Mouse (Mus musculus) midbrain, embryonic 15.5 days (tissue): ENCODE measurements around the gene Wdr83. TPM values are rescaled to one million over a fixed set of nuclear protein-coding genes. Genes with fewer than 3 reads are reported as not detected.
A peak's percentile ranks its signal among the peaks of the same experiment; 100 is the strongest.
"Not testable (repeated sequence)": the region's sequence is repeated elsewhere in the genome, so short reads cannot be mapped to it uniquely, and the experiment has no call there.

ENCODE experiments used
- ATAC-seq: fragments of 200-750 bp; cut with Nextera tagmentation; replicated peaks from 2 replicates; pipeline ENCODE4 v1.8.0; 2017; ENCODE audit warnings: moderate TSS enrichment
- H3K27ac ChIP-seq: fragments of 300-500 bp; sonication (generic); 2 replicates; pipeline ENCODE4 v1.5.1; 2015; ENCODE audit warnings: mild to moderate bottlenecking, inconsistent platforms
- H3K27me3 ChIP-seq: fragments of 300-500 bp; sonication (generic); replicated peaks from 2 replicates; pipeline ENCODE4 v1.6.1; 2015; ENCODE audit warnings: inconsistent platforms
- H3K36me3 ChIP-seq: fragments of 300-500 bp; sonication (generic); replicated peaks from 2 replicates; pipeline ENCODE4 v1.6.1; 2015; ENCODE audit warnings: inconsistent platforms
- H3K4me1 ChIP-seq: fragments of 300-500 bp; sonication (generic); 2 replicates; pipeline ENCODE4 v1.6.1; 2015; ENCODE audit warnings: inconsistent platforms
- H3K4me2 ChIP-seq: fragments of 300-500 bp; sonication (generic); 2 replicates; pipeline ENCODE4 v1.6.1; 2015; ENCODE audit warnings: inconsistent platforms, mild to moderate bottlenecking, moderate library complexity
- H3K4me3 ChIP-seq: fragments of 300-500 bp; sonication (generic); 2 replicates; pipeline ENCODE4 v1.5.1; 2015; ENCODE audit warnings: mild to moderate bottlenecking, inconsistent platforms
- H3K9ac ChIP-seq: fragments of 300-500 bp; sonication (generic); 2 replicates; pipeline ENCODE4 v1.6.1; 2015; ENCODE audit warnings: mild to moderate bottlenecking, inconsistent platforms
- H3K9me3 ChIP-seq: fragments of 300-500 bp; sonication (generic); 2 replicates; pipeline ENCODE4 v1.6.1; 2016; ENCODE audit warnings: inconsistent platforms
- WGBS: fragments of 180-500 bp; shearing (Covaris S2); methylation state at CpG from one replicate; pipeline ENCODE4 v1.1.7; 2015; ENCODE audit warnings: mixed read lengths; 5-methylcytosine and 5-hydroxymethylcytosine counted together
- polyA plus RNA-seq: library from polyadenylated mRNA; unstranded; fragments of >200 nt; fragmentation: Nextera tagmentation; extraction: Ambion mirVana; gene quantifications from 2 replicates; pipeline ENCODE4 v1.2.1, GENCODE M21; 2015

Wdr83 gene
- polyA plus RNA-seq, 1 experiment from 2014 or later, result 60.3 TPM

GRCm38 (mm10) chr8:85095051-85095450 is 13.9 kb upstream of the Wdr83 start:
- H3K27ac ChIP-seq, result no peak overlapping the region
- H3K9ac ChIP-seq, result no peak overlapping the region
- H3K4me1 ChIP-seq, result no peaks in the 10 kb centered on the region
- peaks cover 23% of the 10 kb centered on the region; the same call in 1 of the 2 replicates for H3K36me3 ChIP-seq
- no peaks in the 10 kb centered on the region for H3K27me3 ChIP-seq
- no peaks in the 10 kb centered on the region for H3K9me3 ChIP-seq
- H3K4me3 ChIP-seq, result no peak overlapping the region
- ATAC-seq, result no peak
- WGBS, result 91% methylated on average over 13 of the region's 13 CpGs
- no peak overlapping the region for H3K4me2 ChIP-seq

DNA sequence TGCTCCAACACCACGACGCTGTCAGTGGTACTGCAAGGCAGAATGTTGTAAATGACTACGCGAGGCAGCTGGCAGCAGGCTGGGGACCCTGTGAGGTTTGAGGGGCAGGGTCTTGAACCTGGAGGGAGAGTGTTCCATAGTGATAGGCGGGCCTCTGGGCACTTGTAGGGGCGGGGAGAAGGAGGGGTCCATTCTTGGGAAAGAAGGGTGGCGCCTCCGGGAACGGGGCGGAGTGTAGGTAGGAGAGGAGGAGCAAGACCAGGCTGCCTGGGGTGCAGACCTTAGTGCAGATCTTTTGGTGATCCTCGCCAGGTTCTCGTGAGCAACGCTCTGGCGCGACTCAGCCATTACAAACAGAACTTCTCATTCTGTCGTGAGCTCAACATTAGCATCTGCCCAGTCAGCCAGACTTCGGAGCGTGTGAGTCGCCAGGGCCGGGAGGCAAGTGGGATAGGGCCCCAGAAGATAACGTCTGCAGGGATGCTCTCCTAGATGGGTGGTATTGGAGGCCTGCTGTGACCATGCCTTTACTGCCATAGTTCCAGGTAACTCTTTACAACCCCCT is 10.5 kb upstream of the Wdr83 start:
- no peak overlapping the region for H3K9ac ChIP-seq
- H3K36me3 ChIP-seq, result peaks cover 13% of the 10 kb centered on the region; the same call in 1 of the 2 replicates
- H3K4me2 ChIP-seq, result no peak overlapping the region
- WGBS, result 34% methylated on average over 21 of the region's 21 CpGs
- ATAC-seq, result no peak
- no peaks in the 10 kb centered on the region for H3K27me3 ChIP-seq
- no peak overlapping the region for H3K27ac ChIP-seq
- no peaks in the 10 kb centered on the region for H3K4me1 ChIP-seq
- no peaks in the 10 kb centered on the region for H3K9me3 ChIP-seq
- H3K4me3 ChIP-seq, result no peak overlapping the region

GRCm38 (mm10) chr8:85090856-85091255 is 9.8 kb upstream of the Wdr83 start:
- Histone ChIP-seq H3K4me2 (no peak overlapping the region), H3K9me3 (no peaks in the 10 kb centered on the region), H3K27me3 (no peaks in the 10 kb centered on the region), H3K4me3 (no peak overlapping the region), H3K4me1 (no peaks in the 10 kb centered on the region), H3K36me3 (peaks cover 8% of the 10 kb centered on the region; the same call in 1 of the 2 replicates), H3K9ac (no peak overlapping the region), H3K27ac (no peak overlapping the region)
- 92% methylated on average over 11 of the region's 11 CpGs for WGBS
- ATAC-seq, result no peak

DNA sequence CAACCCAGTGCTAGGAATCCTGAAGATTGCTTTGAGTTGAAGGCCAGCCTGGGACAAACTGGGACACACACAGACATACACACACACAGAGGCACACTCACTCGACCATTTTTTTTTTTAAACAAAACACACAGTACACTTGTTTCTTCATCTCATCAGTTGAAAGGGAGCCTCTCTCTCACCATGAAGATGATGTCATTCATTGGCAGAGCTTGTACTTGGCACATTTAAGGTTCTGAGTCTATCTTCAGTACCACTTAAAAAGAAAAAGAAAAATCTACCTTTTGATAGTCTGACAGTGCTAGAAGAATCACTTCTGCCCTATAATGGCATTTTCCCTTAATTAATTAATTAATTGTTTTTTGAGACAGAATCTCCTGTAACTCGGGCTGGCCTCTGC is 7.7 kb upstream of the Wdr83 start:
- WGBS, result 86% methylated on average over 2 of the region's 2 CpGs
- ATAC-seq, result no peak
- Histone ChIP-seq H3K36me3 (peaks cover 7% of the 10 kb centered on the region; the same call in 1 of the 2 replicates), H3K4me1 (peaks cover 6% of the 10 kb centered on the region), H3K27ac (no peak overlapping the region), H3K4me3 (no peak overlapping the region), H3K27me3 (no peaks in the 10 kb centered on the region), H3K9ac (no peak overlapping the region), H3K9me3 (no peaks in the 10 kb centered on the region), H3K4me2 (no peak overlapping the region)

DNA sequence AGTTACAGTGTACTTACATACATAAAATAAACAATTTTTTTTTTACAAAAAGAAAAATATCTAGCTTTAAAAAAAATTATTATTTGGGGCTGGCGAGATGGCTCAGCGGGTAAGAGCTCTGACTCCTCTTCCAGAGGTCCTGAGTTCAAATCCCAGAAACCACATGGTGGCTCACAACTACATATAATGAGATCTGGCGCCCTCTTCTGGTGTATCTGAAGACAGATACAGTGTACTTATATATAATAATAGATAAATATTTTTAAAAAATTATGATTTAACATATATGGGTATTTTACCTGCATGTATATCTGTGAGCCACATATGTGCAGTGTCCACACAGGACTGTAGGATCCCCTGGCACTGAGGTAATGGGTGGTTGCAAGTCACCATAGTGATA is 5.1 kb upstream of the Wdr83 start:
- Histone ChIP-seq H3K27me3 (no peaks in the 10 kb centered on the region), H3K4me2 (no peak overlapping the region), H3K4me1 (peaks cover 26% of the 10 kb centered on the region), H3K36me3 (peaks cover 7% of the 10 kb centered on the region; the same call in 1 of the 2 replicates), H3K9me3 (no peaks in the 10 kb centered on the region), H3K9ac (no peak overlapping the region), H3K27ac (no peak overlapping the region), H3K4me3 (no peak overlapping the region)
- no peak for ATAC-seq
- 84% methylated on average over 3 of the region's 3 CpGs for WGBS

GRCm38 (mm10) chr8:85084633-85085032 is 3.5 kb upstream of the Wdr83 start:
- ATAC-seq, result no peak

DNA sequence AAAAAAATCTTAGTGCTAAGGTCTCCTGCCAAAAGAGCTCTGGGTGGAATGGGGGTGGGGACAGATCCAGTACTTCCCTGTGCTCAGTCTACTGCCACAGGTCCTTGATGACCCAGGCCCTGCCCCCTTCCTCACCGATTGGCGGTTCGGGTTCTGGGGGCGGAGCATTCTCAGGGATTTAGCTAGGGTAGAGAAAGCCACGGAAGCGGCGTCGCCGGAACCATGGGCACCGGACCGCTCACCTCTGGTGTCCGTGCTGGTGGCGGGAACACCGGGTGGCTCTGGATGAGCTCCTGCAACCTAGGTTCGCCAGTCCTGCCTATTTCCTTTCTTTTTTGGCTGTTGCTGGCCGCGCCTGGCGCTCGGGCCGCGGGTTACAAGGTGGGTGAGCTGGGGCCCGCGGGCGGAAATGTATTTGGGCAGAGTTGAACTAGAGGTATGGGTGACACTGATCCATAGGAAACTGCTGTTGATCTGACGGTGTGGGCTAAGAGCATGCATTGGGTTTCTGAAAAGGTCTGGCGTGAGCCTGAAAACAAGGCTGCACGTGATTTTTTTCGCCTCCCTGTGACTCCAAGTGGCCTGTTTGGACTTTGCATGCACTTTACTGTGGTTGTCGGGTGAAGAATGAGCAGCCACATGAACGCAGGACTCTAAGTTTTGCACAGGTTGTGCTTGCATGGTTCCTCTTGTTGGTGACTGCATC is 2.2 kb upstream of the Wdr83 start, which contains the start of gene Man2b1:
TSS of gene Man2b1 (plus strand) at position 163 of the 706 bp plus-strand sequence.
- H3K9ac ChIP-seq, result peak within 1 kb of the TSS; percentile 65
- peak within 1 kb of the TSS; percentile 98 for H3K4me2 ChIP-seq
- peaks cover 37% of the 10 kb centered on the region for H3K4me1 ChIP-seq
- ATAC-seq, result peak; percentile 85
- no peak within 1 kb of the TSS for H3K27ac ChIP-seq
- no peaks in the 10 kb centered on the region for H3K9me3 ChIP-seq
- peaks cover 7% of the 10 kb centered on the region; the same call in 1 of the 2 replicates for H3K36me3 ChIP-seq
- under 1% methylated on average over 30 of the region's 30 CpGs for WGBS
- H3K4me3 ChIP-seq, result peak within 1 kb of the TSS; percentile 68
- no peaks in the 10 kb centered on the region for H3K27me3 ChIP-seq

More at GRCm38 (mm10) chr8:85084633-85085032, 3.5 kb upstream of the Wdr83 start:
- H3K9ac ChIP-seq, result no peak overlapping the region
- no peak overlapping the region for H3K4me2 ChIP-seq
- WGBS, result 92% methylated on average over 8 of the region's 8 CpGs
- no peak overlapping the region for H3K27ac ChIP-seq
- peaks cover 33% of the 10 kb centered on the region for H3K4me1 ChIP-seq
- peaks cover 7% of the 10 kb centered on the region; the same call in 1 of the 2 replicates for H3K36me3 ChIP-seq
- no peaks in the 10 kb centered on the region for H3K9me3 ChIP-seq
- H3K27me3 ChIP-seq, result no peaks in the 10 kb centered on the region
- no peak overlapping the region for H3K4me3 ChIP-seq

GRCm38 (mm10) chr8:85082169-85082568 is 1.1 kb upstream of the Wdr83 start:
- H3K4me1 ChIP-seq, result peaks cover 37% of the 10 kb centered on the region
- not testable (repeated sequence) for H3K36me3 ChIP-seq, H3K4me3 ChIP-seq, H3K27me3 ChIP-seq, H3K9ac ChIP-seq, H3K9me3 ChIP-seq, H3K27ac ChIP-seq, ATAC-seq
- peak overlapping the region; percentile 98; the same call in 1 of the 2 replicates for H3K4me2 ChIP-seq
- 89% methylated on average over 4 of the region's 4 CpGs for WGBS

DNA sequence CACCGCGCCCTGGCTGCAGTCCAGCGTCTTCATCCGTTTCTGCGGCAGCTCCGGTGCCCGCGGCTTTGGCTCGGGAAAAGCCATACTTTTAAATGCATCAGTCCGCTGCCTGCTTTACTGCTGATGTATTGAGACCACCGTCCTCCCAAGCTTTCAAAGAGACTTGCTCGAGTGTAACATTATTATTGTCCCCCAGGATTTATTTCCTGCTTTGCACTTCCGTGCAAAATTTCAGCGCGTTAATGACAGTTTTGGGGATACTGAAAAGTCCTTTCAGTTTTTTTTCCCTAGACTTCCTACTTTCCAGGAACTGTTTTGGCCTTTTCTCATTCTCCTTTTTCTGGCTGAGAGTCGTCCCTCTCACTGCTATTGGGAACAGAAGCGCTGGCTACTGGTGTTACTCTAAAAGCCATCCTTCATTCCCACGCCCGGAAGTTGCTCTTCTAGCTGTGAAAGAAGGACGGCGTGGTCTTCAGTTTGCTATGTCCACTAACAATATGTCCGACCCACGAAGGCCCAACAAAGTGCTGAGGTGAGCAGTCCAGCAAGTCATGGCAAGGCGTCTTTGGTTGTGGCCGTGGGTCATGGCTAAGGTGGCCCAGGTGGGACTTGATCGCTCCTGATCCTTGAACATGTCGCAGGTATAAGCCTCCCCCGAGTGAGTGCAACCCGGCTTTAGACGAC is 432 bp downstream of the Wdr83 start, which contains the start of gene Wdr83os:
TSS of gene Wdr83os (plus strand) at position 209 of the 684 bp plus-strand sequence.
- Histone ChIP-seq H3K4me2 (peak within 1 kb of the TSS; percentile 98), H3K36me3 (peaks cover 2% of the 10 kb centered on the region; the same call in 1 of the 2 replicates), H3K9me3 (no peaks in the 10 kb centered on the region), H3K27me3 (no peaks in the 10 kb centered on the region), H3K27ac (peak within 1 kb of the TSS; percentile 83), H3K4me3 (peak within 1 kb of the TSS; percentile 88), H3K9ac (peak within 1 kb of the TSS; percentile 88), H3K4me1 (peaks cover 37% of the 10 kb centered on the region)
- WGBS, result under 1% methylated on average over 30 of the region's 30 CpGs
- peak; percentile 19 for ATAC-seq

DNA sequence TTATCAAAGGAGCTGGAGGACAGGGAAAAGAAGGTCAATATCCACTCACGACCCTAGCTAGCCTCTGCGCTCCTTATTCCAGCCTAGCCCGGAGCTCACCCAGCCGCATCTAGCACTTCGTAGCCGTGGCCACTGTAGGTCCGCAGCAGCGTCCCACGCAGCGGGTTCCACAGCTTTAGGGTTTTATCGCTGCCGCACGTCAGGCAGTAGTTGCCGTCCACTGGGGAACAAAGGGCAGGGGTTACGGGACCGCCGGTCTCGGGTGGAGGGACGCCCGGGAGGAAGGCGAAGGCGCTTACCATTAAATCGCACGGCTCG is 933 bp downstream of the Wdr83 start:
- Histone ChIP-seq H3K9ac (peak overlapping the region; percentile 88), H3K4me2 (peak overlapping the region; percentile 98), H3K27me3 (no peaks in the 10 kb centered on the region), H3K9me3 (no peaks in the 10 kb centered on the region), H3K4me3 (peak overlapping the region; percentile 88), H3K27ac (peak overlapping the region; percentile 83), H3K4me1 (peaks cover 37% of the 10 kb centered on the region), H3K36me3 (peaks cover 5% of the 10 kb centered on the region; the same call in 1 of the 2 replicates)
- no peak for ATAC-seq
- WGBS, result under 1% methylated on average over 25 of the region's 25 CpGs

GRCm38 (mm10) chr8:85076993-85077392 is 4.1 kb downstream of the Wdr83 start:
- Histone ChIP-seq H3K4me1 (peaks cover 32% of the 10 kb centered on the region), H3K36me3 (peaks cover 19% of the 10 kb centered on the region), H3K9me3 (no peaks in the 10 kb centered on the region), H3K4me2 (no peak overlapping the region), H3K4me3 (no peak overlapping the region), H3K27ac (no peak overlapping the region), H3K9ac (no peak overlapping the region), H3K27me3 (no peaks in the 10 kb centered on the region)
- WGBS, result 0% methylated on average over 2 of the region's 2 CpGs
- no peak for ATAC-seq

GRCm38 (mm10) chr8:85076001-85076400 is 5.1 kb downstream of the Wdr83 start:
- H3K27me3 ChIP-seq, result no peaks in the 10 kb centered on the region
- no peak overlapping the region for H3K27ac ChIP-seq
- no peak overlapping the region for H3K9ac ChIP-seq
- no peak overlapping the region for H3K4me3 ChIP-seq
- peaks cover 27% of the 10 kb centered on the region for H3K4me1 ChIP-seq
- ATAC-seq, result no peak
- 74% methylated on average over 9 of the region's 9 CpGs for WGBS
- H3K4me2 ChIP-seq, result no peak overlapping the region
- H3K9me3 ChIP-seq, result no peaks in the 10 kb centered on the region
- peaks cover 19% of the 10 kb centered on the region for H3K36me3 ChIP-seq
